Mouse (Mus musculus) ES-Bruce4 (cell line): ENCODE data around the gene Fkbp1a.
A peak's percentile ranks its signal among the peaks of the same experiment; 100 is the strongest.

Experiments used
- CTCF ChIP-seq: IDR thresholded peaks from one replicate; pipeline ENCODE4 v1.8.1; 2011; ENCODE audit warnings: low read depth, low read length
- EP300 ChIP-seq: IDR thresholded peaks from 2 replicates; pipeline ENCODE4 v1.6.1; 2011; ENCODE audit warnings: low read depth, low read length; ENCODE audit not compliant: insufficient read depth
- POLR2A ChIP-seq: IDR thresholded peaks from one replicate; pipeline ENCODE4 v1.8.1; 2011; ENCODE audit warnings: low read length; ENCODE audit not compliant: insufficient read depth

DNA sequence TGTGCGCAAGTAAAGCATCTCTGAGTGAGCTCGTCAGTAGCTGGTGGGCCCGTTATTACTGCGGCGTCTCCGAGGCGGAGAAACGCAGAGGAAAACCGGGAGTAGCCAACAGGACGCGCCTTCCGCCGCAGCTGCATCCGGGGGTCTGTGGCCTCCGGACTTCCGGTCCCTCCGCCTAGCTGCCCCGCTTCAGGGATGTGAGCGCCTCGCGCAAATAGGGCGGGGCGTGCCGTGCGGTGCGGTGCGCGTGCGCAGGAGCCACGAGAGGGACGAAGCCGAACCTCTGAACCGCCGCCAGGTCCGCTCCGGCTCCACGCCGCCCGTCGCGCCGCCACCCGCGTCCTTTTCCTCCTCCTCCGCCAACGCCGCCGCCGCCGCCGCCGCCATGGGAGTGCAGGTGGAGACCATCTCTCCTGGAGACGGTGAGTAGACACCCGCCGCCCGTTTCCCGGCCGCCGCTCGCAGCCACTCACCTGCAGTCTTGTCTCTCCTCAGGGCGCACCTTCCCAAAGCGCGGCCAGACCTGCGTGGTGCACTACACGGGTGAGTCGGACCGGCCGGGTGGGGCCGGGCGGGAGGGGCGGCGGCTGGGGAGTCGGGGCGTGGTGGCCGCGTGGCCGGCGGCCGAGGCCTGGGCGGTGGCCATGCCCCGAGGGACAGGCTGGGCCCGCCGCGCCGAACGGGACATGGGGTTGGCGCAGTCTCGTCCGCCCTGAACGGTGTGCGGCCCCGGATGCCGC is at the start of gene Fkbp1a:
- TF ChIP-seq CTCF (no peak), POLR2A (peak; percentile 66), EP300 (0 out of 2 replicates have a peak, but pooled peaks have one; percentile 19)
